Mouse (Mus musculus) cortical plate, adult 2 months (tissue): ENCODE results near the gene Tbc1d1. TPM values are rescaled to one million over a fixed set of nuclear protein-coding genes. Genes with fewer than 3 reads are reported as not detected.
A peak's percentile ranks its signal among the peaks of the same experiment; 100 is the strongest.

Experiments used
- H3K27ac ChIP-seq: fragments of 200-500 bp; 2 replicates; pipeline ENCODE4 v1.5.1; 2012; ENCODE audit warnings: low read length, control low read depth, inconsistent platforms; ENCODE audit not compliant: insufficient read depth
- H3K4me1 ChIP-seq: fragments of 200-500 bp; 2 replicates; pipeline ENCODE4 v1.6.1; 2011; ENCODE audit warnings: low read length; ENCODE audit not compliant: control insufficient read depth, insufficient read depth
- H3K4me3 ChIP-seq: fragments of 200-500 bp; 2 replicates; pipeline ENCODE4 v1.5.1; 2011; ENCODE audit warnings: mild to moderate bottlenecking, low read length, control low read depth; ENCODE audit not compliant: insufficient read depth
- CTCF ChIP-seq: fragments of 200-500 bp; IDR thresholded peaks from 2 replicates; pipeline ENCODE4 v1.5.1; 2011; ENCODE audit warnings: mild to moderate bottlenecking, control low read depth, low read length; ENCODE audit not compliant: insufficient read depth; ENCODE audit errors: extremely low read depth
- POLR2A ChIP-seq: fragments of 200-500 bp; IDR thresholded peaks from 2 replicates; pipeline ENCODE4 v1.6.1; 2011; ENCODE audit warnings: mild to moderate bottlenecking, low read length, control low read depth; ENCODE audit not compliant: insufficient read depth; ENCODE audit errors: extremely low read depth
- polyA plus RNA-seq: library from polyadenylated mRNA; depleted of rRNA; stranded (reverse); fragments of >200 nt; gene quantifications from 2 replicates; pipeline ENCODE4 v1.2.3, GENCODE M21; 2012

Gene Tbc1d1
- polyA plus RNA-seq, 1 experiment = 13.8 TPM

DNA sequence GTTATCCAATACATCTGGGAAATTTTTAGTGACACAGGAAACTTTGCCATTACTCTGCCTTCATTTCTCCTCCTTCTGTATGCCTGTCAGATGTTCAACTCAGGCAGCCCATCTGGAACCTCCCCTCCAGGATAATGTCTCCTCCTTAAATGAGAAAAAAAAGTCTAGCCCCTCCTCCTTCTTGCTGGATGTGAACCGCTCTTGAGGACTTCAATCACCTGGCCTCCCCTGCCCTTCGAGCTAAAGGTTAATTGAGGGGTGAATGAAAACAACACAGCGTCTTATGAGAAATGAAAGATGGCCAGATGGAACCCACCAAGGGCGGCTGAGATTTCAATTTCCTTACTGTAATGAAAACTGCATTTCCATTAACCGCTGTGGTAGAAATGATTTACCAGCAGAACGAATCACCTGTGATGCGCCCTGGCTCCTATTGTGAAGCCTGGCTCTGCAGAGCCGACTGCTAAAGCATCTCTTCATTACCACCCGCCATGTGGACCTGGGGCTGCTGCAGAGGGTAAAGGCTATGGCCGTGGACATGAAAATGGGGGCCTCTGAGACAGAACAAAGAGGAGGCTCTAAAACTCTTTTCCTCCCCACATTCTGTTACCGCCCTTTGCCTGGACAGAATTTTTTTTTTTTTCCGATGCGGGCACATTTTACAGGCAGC is 216.3 kb downstream of the Tbc1d1 start:
- H3K4me3 ChIP-seq = no peak overlapping the region
- peaks cover 6% of the 10 kb centered on the region for H3K4me1 ChIP-seq
- H3K27ac ChIP-seq = no peak overlapping the region
- TF ChIP-seq POLR2A (no peak), CTCF (no peak)

- Histone ChIP-seq H3K4me1 (peaks cover under 1% of the 10 kb centered on the region; the same call in 1 of the 2 replicates), H3K4me3 (no peak overlapping the region), H3K27ac (no peak overlapping the region)
- TF ChIP-seq POLR2A = no peak
- no peak for TF ChIP-seq CTCF
Measured at GRCm38 (mm10) chr5:64373695-64374094, 217.6 kb downstream of the Tbc1d1 start.

DNA sequence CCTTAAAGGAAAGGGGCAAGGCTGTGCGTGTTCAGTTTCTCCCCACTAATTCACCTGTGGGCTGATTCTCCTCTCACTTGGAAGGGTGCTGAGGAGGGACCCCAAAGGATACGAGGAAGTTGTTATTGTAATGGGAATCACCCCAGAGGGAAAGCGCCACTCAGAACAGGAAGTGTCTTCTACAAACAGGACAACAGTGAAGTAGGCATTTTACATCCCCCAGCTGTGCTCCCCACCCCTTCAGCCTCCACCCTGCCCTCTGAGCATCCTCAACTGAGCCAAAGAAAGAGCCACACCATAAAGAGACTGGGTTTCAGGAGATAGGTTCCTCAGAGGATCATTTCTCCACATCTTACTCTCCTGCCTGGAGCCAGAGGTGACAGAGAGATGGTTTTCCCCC is 219.7 kb downstream of the Tbc1d1 start:
- Histone ChIP-seq H3K4me3 (no peak overlapping the region), H3K4me1 (no peaks in the 10 kb centered on the region; the same call in 1 of the 2 replicates), H3K27ac (no peak overlapping the region)
- TF ChIP-seq POLR2A (no peak), CTCF (no peak)

DNA sequence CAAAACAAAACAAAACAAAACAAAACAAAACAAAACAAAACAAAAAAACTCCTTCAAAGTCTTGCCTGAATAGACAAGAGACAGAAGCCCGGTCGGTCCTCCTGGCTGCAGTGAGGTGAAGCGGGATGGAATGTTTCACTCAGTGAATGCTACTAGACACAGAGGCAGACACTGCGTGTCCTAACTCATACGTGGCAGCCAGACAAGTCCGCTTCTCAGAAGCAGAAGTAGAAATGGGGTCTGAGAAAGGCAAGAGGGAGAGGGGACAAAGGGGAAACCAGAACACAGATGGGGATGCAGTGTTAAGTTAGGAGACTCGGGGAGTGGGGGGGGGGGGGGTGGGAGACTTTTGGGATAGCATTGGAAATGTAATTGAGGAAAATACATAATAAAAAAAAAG is 220.4 kb downstream of the Tbc1d1 start:
- TF ChIP-seq CTCF (no peak), POLR2A (no peak)
- Histone ChIP-seq H3K4me1 (no peaks in the 10 kb centered on the region; the same call in 1 of the 2 replicates), H3K27ac (no peak overlapping the region)

DNA sequence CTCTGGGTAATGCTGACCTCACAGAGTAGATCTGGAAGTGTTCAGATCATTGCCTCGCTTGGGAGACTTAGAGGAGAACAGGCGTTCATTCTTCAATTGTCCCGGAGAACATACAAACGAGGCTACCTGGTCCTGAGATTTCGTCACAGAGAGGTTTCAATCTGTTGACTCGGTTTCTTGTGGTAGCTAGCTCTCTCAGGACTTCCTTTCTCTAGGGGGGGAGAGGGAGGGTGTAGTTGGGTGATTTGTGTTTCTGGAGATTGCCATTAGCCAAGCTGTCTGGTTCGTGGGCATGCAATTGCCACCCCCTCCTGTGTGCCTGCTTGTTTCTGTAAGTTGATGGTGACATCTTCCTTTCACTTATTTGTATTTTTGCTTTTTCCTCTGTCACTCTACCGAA is 221.6 kb downstream of the Tbc1d1 start:
- peak overlapping the region; percentile 55; the same call in 1 of the 2 replicates for H3K27ac ChIP-seq
- no peaks in the 10 kb centered on the region; the same call in 1 of the 2 replicates for H3K4me1 ChIP-seq
- H3K4me3 ChIP-seq = no peak overlapping the region
- TF ChIP-seq POLR2A (no peak), CTCF (no peak)

More for the DNA sequence above, 220.4 kb downstream of the Tbc1d1 start:
- H3K4me3 ChIP-seq = no peak overlapping the region

DNA sequence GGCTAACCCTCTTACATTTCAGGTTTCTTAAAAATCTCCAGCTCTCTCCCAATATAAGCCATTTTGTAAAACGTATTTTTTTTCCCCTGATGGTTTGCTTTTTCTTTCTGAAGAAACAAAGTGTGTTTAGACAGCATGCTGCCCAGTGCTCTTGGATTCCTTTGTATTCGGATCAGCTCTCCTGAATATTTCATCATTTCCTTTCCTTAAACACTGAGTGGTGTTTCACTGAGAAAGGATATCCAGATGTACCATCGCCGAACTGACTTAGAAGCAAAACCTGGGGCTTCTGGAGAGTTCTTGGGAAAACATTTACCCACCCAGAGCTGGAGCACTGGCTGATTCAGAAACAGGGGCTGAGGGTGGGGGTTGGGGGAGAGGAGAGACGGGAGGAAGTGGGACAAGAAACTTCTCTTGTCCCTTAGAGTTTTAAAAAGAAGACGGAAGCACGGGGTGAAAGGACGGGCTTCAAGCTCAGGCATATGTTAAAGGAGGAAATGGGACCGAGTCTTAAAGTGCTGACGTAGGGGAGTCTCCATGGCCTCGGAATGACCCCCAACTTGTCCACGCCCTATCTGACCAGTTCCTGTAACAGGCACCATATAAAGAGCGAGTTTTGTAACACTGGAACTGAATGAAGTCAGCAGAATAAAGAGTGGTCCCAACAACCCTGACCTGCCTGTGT is 222.6 kb downstream of the Tbc1d1 start:
- Histone ChIP-seq H3K4me3 (no peak overlapping the region), H3K27ac (no peak overlapping the region), H3K4me1 (no peaks in the 10 kb centered on the region; the same call in 1 of the 2 replicates)
- no peak for TF ChIP-seq CTCF

GRCm38 (mm10) chr5:64379829-64380228 is 223.7 kb downstream of the Tbc1d1 start:
- Histone ChIP-seq H3K27ac (no peak overlapping the region), H3K4me1 (no peaks in the 10 kb centered on the region; the same call in 1 of the 2 replicates), H3K4me3 (no peak overlapping the region)
- TF ChIP-seq POLR2A (no peak), CTCF (no peak)

DNA sequence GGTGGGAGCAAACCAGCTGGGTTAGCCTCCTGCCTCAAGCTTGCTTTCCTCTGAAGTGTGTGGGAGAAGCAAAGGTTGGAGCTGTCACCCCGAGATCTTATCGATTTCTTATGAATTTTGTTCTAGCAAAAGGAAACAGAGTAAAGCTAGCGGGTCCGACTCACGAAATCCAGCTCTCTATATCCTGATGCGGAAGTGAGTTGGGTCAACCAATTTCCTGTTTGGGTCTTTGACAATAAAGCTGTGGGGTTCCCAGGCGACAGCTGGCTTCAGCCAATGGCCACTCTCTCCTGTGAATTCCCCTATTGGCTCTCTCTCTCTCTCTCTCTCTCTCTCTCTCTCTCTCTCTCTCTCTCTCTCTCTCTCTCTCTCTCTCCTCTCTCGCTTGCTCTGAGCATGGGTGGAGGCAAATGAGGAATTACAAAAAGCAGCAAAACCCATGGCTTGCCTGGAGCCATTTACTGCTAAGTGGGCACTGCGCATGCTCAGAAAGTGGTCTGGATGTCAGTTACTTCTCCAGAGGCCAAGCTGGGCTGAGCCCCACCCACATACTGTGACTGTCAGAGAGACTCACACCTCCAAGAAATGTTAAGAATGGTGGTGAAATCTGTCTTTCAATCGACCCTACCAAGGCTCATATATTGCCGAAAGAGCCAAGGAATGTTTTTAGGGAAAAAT is 224.7 kb downstream of the Tbc1d1 start:
- no peak overlapping the region for H3K4me3 ChIP-seq
- H3K4me1 ChIP-seq = no peaks in the 10 kb centered on the region; the same call in 1 of the 2 replicates
- H3K27ac ChIP-seq = no peak overlapping the region; the same call in 1 of the 2 replicates
- TF ChIP-seq CTCF = no peak
- TF ChIP-seq POLR2A = no peak

DNA sequence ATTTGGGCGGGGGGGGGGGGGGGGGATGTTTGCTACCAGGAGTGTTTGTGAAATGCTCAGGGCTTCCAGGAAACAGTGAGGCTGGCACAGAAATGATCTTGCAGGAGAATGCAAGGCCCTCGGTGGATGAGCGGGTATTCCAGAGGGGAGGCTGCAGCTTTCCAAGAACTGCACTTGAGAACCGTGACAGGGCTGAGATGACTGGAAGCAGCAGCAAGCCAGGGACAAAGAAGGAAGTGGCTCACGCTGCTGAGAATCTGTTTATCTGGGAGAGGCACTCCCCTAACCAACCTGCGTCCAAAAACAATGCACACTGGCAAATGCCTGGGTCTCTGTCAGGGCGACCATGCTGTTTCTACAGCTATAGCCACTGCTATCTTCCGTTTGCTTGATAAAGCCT is 225.4 kb downstream of the Tbc1d1 start:
- TF ChIP-seq POLR2A (no peak), CTCF (no peak)
- H3K27ac ChIP-seq = no peak overlapping the region
- H3K4me3 ChIP-seq = no peak overlapping the region
- no peaks in the 10 kb centered on the region; the same call in 1 of the 2 replicates for H3K4me1 ChIP-seq
